Mouse (Mus musculus): ENCODE results near the gene Samd4b. TPM values are rescaled to one million over a fixed set of nuclear protein-coding genes. Genes with fewer than 3 reads are reported as not detected.

Gene Samd4b
- polyA plus RNA-seq, 1 experiment from 2014 or later, result 37.6 TPM

DNA sequence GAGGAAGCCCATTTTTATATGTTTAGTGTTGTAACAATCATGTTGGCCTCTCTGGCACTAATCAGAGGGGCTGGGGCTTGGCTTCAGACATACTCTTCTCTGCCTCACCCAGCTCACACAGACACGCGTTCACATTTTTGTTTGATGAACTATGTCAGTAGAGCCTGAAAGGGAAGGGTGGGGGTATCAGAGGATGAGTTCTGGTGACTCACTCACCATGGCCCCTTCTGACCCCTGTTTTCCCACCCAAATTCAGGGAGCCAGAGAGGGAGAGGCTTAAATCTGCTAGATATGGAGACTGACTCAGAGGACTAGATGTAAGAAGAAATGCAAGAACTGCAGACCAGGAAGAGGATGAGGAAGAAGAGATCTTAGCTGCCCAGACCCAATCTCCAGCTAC lies 178.5 kb downstream of the Samd4b start:
- H3K4me3 ChIP-seq (ENCODE audit: low read depth, low read length), result no peak overlapping the region
- ATAC-seq (ENCODE audit: insufficient number of reproducible peaks, low FRiP score, low TSS enrichment, low read depth) (no peak), DNase-seq (ENCODE audit: low spot score) (no peak)
- 96% methylated on average over 2 of the region's 2 CpGs for WGBS
- H3K9ac ChIP-seq (ENCODE audit: low read length), result no peak overlapping the region
- H3K4me2 ChIP-seq (ENCODE audit: low read depth, severe bottlenecking), result no peak overlapping the region
- H3K27me3 ChIP-seq (ENCODE audit: control insufficient read depth, insufficient read depth, low read length), result no peaks in the 10 kb centered on the region
- peaks cover 37% of the 10 kb centered on the region for H3K36me3 ChIP-seq (ENCODE audit: control insufficient read depth, insufficient read depth, low read length)
- H3K9me3 ChIP-seq (ENCODE audit: control insufficient read depth, low read length), result no peaks in the 10 kb centered on the region
- no peaks in the 10 kb centered on the region for H3K4me1 ChIP-seq (ENCODE audit: control insufficient read depth, insufficient read depth, low read length)
- no peak overlapping the region for H3K27ac ChIP-seq (replicated peaks; ENCODE audit: low read depth, low read length)

DNA sequence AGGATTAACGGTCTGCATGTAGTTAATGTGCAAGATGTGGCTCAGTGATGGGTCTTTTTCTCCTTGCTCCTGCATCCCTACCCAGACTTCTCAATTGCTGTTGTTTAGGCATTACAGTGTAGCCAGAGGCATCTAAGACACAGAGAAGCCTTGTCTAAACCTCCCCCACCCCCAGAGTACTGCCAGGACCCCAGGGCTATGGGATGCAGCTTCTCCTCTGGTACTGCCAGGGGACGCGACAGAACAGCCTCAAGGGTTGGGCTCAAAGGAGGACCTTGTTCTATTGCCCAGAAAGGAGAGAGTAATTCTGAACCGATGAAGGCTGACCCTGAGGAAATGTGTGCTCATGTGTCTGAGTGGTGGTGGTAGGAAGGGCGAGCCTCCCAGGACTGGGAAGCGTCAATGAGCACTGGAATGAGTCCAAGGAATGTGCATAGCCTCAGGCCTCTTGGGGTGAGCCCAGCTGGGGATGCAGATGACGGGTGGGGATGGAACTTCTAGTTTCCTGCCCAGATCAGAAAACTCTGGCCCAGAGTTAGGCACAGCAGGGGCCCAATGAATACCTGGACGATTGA lies 179.8 kb downstream of the Samd4b start:
- H3K4me3 ChIP-seq (ENCODE audit: low read depth, low read length), result no peak overlapping the region
- no peaks in the 10 kb centered on the region for H3K9me3 ChIP-seq (ENCODE audit: control insufficient read depth, low read length)
- H3K9ac ChIP-seq (ENCODE audit: low read length), result no peak overlapping the region
- H3K27me3 ChIP-seq (ENCODE audit: control insufficient read depth, insufficient read depth, low read length), result no peaks in the 10 kb centered on the region
- DNase-seq (ENCODE audit: low spot score), result no peak
- H3K4me2 ChIP-seq (ENCODE audit: low read depth, severe bottlenecking), result no peak overlapping the region
- WGBS, result 89% methylated on average over 8 of the region's 8 CpGs
- no peak overlapping the region for H3K27ac ChIP-seq (replicated peaks; ENCODE audit: low read depth, low read length)
- no peak for ATAC-seq (ENCODE audit: insufficient number of reproducible peaks, low FRiP score, low TSS enrichment, low read depth)
- H3K4me1 ChIP-seq (ENCODE audit: control insufficient read depth, insufficient read depth, low read length), result no peaks in the 10 kb centered on the region
- peaks cover 37% of the 10 kb centered on the region for H3K36me3 ChIP-seq (ENCODE audit: control insufficient read depth, insufficient read depth, low read length)

DNA sequence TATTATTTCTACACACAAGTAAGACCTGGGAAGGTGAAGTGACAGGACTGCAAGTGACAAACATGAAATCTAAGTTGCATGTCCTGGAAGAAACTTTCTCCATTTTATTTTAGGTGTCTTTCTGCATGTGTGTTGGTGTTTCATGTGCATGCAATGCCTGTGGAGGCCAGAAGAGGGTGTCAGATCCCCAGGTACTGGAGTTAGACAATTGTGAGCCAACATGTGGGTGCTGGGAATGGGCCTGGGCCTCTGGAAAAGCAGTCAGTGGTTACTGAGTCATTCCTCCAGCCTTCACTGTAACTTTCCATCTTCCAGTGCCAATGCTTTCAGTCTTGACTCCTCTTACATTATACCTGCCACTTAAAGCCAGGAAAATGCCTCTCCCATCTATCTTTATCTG lies 180.6 kb downstream of the Samd4b start:
- Histone ChIP-seq H3K4me2 (ENCODE audit: low read depth, severe bottlenecking) (no peak overlapping the region), H3K36me3 (ENCODE audit: control insufficient read depth, insufficient read depth, low read length) (peaks cover 40% of the 10 kb centered on the region), H3K4me1 (ENCODE audit: control insufficient read depth, insufficient read depth, low read length) (no peaks in the 10 kb centered on the region), H3K9ac (ENCODE audit: low read length) (no peak overlapping the region), H3K27ac (replicated peaks; ENCODE audit: low read depth, low read length) (no peak overlapping the region), H3K9me3 (ENCODE audit: control insufficient read depth, low read length) (no peaks in the 10 kb centered on the region), H3K27me3 (ENCODE audit: control insufficient read depth, insufficient read depth, low read length) (no peaks in the 10 kb centered on the region), H3K4me3 (ENCODE audit: low read depth, low read length) (no peak overlapping the region)
- ATAC-seq (ENCODE audit: insufficient number of reproducible peaks, low FRiP score, low TSS enrichment, low read depth) (no peak), DNase-seq (ENCODE audit: low spot score) (no peak)

DNA sequence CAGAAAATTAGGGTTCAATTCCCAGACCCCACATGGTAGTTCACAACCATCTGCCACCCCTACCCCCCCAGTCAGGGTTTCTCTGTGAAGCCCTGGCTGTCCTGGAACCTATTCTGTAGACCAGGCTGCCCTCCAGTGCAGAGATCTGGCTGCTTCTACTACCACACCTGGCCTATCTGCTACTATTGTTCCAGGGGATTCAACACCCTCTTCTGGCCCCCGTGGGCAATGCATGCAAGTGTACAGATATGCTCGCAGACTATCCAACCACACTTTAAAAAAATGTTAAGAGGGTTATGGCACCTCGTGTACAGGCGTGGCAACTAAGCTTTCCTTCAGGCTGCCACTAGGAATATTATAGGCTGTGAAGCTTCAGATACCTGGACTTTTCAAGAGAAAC lies 185.1 kb downstream of the Samd4b start:
- 89% methylated on average over 4 of the region's 4 CpGs for WGBS
- H3K4me2 ChIP-seq (ENCODE audit: low read depth, severe bottlenecking), result no peak overlapping the region
- no peaks in the 10 kb centered on the region for H3K9me3 ChIP-seq (ENCODE audit: control insufficient read depth, low read length)
- no peak overlapping the region for H3K9ac ChIP-seq (ENCODE audit: low read length)
- no peaks in the 10 kb centered on the region for H3K27me3 ChIP-seq (ENCODE audit: control insufficient read depth, insufficient read depth, low read length)
- no peak for ATAC-seq (ENCODE audit: insufficient number of reproducible peaks, low FRiP score, low TSS enrichment, low read depth)
- no peak for DNase-seq (ENCODE audit: low spot score)
- H3K27ac ChIP-seq (replicated peaks; ENCODE audit: low read depth, low read length), result no peak overlapping the region
- H3K4me3 ChIP-seq (ENCODE audit: low read depth, low read length), result no peak overlapping the region
- no peaks in the 10 kb centered on the region for H3K4me1 ChIP-seq (ENCODE audit: control insufficient read depth, insufficient read depth, low read length)
- peaks cover 24% of the 10 kb centered on the region for H3K36me3 ChIP-seq (ENCODE audit: control insufficient read depth, insufficient read depth, low read length)

DNA sequence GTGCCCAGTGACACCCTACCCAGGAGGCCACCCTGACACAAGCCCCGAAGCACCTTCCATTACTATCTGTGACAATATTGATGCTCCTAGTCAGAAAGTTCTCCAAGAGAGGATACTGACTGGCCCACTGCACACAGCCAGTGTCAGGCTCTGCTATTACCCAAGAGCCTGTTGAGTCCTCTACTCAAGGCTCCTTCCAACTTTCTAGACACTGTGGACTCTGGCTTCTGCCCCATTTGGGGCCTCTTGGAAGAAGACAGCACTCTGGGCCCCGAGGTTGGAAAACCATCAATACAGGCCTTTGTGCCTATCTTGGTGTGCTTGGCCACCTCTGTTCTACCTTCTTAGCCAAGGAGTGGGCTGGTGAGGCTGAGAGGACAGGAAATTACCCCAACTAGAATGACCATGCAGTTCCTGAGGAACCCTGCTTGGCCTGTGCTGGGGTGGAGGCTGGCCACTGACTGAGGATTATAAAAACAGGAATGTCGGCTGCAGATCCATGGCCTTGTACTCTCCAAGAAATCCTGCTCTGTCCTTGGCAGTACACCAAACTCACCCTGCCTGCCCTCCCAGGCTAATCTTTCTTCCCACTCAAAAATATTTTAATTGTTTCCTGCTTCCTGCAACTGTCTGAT lies 187.0 kb downstream of the Samd4b start:
- no peak for DNase-seq (ENCODE audit: low spot score)

DNA sequence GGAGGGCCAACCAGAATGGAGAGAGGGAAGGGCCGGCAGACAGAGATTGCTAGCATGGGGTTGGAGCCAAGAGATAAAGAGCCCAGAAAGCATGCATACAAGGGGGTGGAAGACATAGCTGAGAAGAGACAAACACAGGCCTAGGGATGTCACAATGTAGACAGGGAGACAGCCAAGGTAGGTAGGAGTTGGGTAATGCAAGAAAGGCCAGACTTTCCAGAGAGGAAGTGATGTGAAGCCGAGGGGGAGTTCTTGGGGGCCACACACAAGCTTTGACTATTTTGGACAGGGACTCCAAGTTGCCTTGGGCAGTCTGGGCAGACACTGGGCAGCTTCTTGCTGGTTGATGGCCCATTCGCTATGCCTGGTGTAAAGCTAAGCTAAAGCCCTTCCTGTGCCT lies 196.0 kb downstream of the Samd4b start:
- Histone ChIP-seq H3K9me3 (ENCODE audit: control insufficient read depth, low read length) (no peaks in the 10 kb centered on the region), H3K27ac (replicated peaks; ENCODE audit: low read depth, low read length) (no peak overlapping the region), H3K36me3 (ENCODE audit: control insufficient read depth, insufficient read depth, low read length) (peaks cover 27% of the 10 kb centered on the region), H3K4me3 (ENCODE audit: low read depth, low read length) (no peak overlapping the region), H3K4me2 (ENCODE audit: low read depth, severe bottlenecking) (no peak overlapping the region), H3K9ac (ENCODE audit: low read length) (no peak overlapping the region), H3K4me1 (ENCODE audit: control insufficient read depth, insufficient read depth, low read length) (no peaks in the 10 kb centered on the region), H3K27me3 (ENCODE audit: control insufficient read depth, insufficient read depth, low read length) (no peaks in the 10 kb centered on the region)
- DNase-seq (ENCODE audit: low spot score), result no peak
- no peak for ATAC-seq (ENCODE audit: insufficient number of reproducible peaks, low FRiP score, low TSS enrichment, low read depth)
- 82% methylated on average over 3 of the region's 3 CpGs for WGBS

More for the DNA sequence above, 187.0 kb downstream of the Samd4b start:
- Histone ChIP-seq H3K9ac (ENCODE audit: low read length) (no peak overlapping the region), H3K27me3 (ENCODE audit: control insufficient read depth, insufficient read depth, low read length) (no peaks in the 10 kb centered on the region), H3K27ac (replicated peaks; ENCODE audit: low read depth, low read length) (no peak overlapping the region), H3K4me1 (ENCODE audit: control insufficient read depth, insufficient read depth, low read length) (no peaks in the 10 kb centered on the region), H3K4me3 (ENCODE audit: low read depth, low read length) (no peak overlapping the region), H3K9me3 (ENCODE audit: control insufficient read depth, low read length) (no peaks in the 10 kb centered on the region), H3K4me2 (ENCODE audit: low read depth, severe bottlenecking) (no peak overlapping the region), H3K36me3 (ENCODE audit: control insufficient read depth, insufficient read depth, low read length) (peaks cover 28% of the 10 kb centered on the region)
- ATAC-seq (ENCODE audit: insufficient number of reproducible peaks, low FRiP score, low TSS enrichment, low read depth), result no peak
- WGBS, result 91% methylated on average over 3 of the region's 3 CpGs

DNA sequence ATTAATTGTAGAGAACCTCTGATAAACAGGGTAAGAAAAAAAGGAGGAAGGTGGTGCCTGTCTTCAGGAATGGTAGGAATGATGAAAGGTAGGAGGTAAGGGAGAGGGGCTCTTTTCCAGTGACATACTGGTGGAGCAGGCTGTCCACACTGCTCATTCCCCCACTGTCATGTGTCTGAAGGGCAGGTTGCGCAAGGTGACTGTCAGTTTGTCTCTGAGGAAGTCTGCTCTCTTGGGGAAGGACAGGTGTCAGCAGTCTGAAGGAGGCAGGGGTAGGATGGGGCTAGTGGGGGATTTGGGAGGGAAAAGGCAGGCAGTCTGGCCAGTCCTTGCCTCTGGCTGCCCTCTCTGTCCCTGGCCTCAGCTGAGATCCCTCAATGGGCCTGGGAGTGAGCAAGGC lies 196.9 kb downstream of the Samd4b start:
- H3K27ac ChIP-seq (replicated peaks; ENCODE audit: low read depth, low read length), result no peak overlapping the region
- H3K9me3 ChIP-seq (ENCODE audit: control insufficient read depth, low read length), result no peaks in the 10 kb centered on the region
- no peaks in the 10 kb centered on the region for H3K27me3 ChIP-seq (ENCODE audit: control insufficient read depth, insufficient read depth, low read length)
- H3K9ac ChIP-seq (ENCODE audit: low read length), result no peak overlapping the region
- WGBS, result 95% methylated on average over 1 of the region's 1 CpGs
- H3K4me1 ChIP-seq (ENCODE audit: control insufficient read depth, insufficient read depth, low read length), result no peaks in the 10 kb centered on the region
- ATAC-seq (ENCODE audit: insufficient number of reproducible peaks, low FRiP score, low TSS enrichment, low read depth) (no peak), DNase-seq (ENCODE audit: low spot score) (no peak)
- H3K4me2 ChIP-seq (ENCODE audit: low read depth, severe bottlenecking), result no peak overlapping the region
- H3K4me3 ChIP-seq (ENCODE audit: low read depth, low read length), result no peak overlapping the region
- peaks cover 25% of the 10 kb centered on the region for H3K36me3 ChIP-seq (ENCODE audit: control insufficient read depth, insufficient read depth, low read length)

DNA sequence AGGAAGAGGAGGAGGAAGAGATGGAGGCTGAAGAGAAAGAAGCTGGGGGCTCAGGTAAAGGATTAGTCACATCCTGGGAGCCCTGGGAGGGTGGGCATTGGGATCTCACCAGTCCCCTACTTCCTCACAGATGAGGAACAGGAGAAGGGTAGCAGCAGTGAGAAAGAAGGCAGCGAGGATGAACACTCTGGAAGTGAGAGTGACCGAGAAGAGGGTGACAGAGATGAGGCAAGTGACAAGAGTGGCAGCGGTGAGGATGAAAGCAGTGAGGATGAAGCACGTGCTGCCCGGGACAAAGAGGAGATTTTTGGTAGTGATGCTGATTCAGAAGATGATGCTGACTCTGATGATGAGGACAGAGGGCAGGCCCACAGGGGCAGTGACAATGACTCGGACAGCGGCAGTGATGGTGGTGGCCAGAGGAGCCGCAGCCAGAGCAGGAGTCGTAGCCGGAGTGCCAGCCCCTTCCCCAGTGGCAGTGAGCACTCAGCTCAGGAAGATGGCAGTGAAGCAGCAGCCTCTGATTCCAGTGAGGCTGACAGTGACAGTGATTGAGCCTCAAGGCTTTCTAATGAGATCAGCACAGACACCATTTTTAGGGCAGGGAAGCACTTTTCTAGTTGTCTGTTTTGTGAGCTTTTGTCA lies 199.1 kb downstream of the Samd4b start:
- H3K27ac ChIP-seq (replicated peaks; ENCODE audit: low read depth, low read length), result no peak overlapping the region
- no peaks in the 10 kb centered on the region for H3K27me3 ChIP-seq (ENCODE audit: control insufficient read depth, insufficient read depth, low read length)
- peaks cover 24% of the 10 kb centered on the region for H3K36me3 ChIP-seq (ENCODE audit: control insufficient read depth, insufficient read depth, low read length)
- no peaks in the 10 kb centered on the region for H3K9me3 ChIP-seq (ENCODE audit: control insufficient read depth, low read length)
- no peak overlapping the region for H3K9ac ChIP-seq (ENCODE audit: low read length)
- H3K4me3 ChIP-seq (ENCODE audit: low read depth, low read length), result no peak overlapping the region; the same call in 1 of the 2 replicates
- no peak for DNase-seq (ENCODE audit: low spot score)
- no peak overlapping the region for H3K4me2 ChIP-seq (ENCODE audit: low read depth, severe bottlenecking)
- no peak for ATAC-seq (ENCODE audit: insufficient number of reproducible peaks, low FRiP score, low TSS enrichment, low read depth)
- 92% methylated on average over 10 of the region's 10 CpGs for WGBS
- H3K4me1 ChIP-seq (ENCODE audit: control insufficient read depth, insufficient read depth, low read length), result peaks cover under 1% of the 10 kb centered on the region; the same call in 1 of the 2 replicates

All from limb, embryonic 11.5 days (tissue).